Mouse (Mus musculus): ENCODE measurements around the gene Treml4.
"Not testable (repeated sequence)": the region's sequence is repeated elsewhere in the genome, so short reads cannot be mapped to it uniquely, and the experiment has no call there.

The Treml4 gene

GRCm38 (mm10) chr17:48275736-48276135, 11.6 kb downstream of the Treml4 start:
- no peak for DNase-seq

GRCm38 (mm10) chr17:48278381-48278780, 14.3 kb downstream of the Treml4 start:
- no peak for DNase-seq

DNA sequence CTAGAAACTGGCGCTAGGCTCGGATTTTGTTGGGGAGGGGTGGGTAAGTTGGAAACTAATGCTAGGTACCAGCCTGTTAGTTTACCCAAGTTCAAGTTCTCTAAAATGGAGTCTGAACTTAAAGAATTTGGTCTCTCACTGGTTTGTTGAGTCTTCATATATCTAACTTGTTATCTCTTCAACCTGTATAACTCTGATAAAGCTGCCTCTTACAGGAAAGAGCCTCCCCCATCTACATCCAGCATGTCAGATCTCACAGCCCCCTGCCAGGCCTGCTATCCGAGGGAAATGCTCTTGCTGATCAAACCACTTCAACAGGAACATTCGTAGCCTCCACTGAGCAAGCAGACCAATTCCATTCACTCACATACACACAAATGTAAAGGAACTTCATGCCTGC, 14.9 kb downstream of the Treml4 start:
- DNase-seq: no peak

- no peak for DNase-seq
Measured at GRCm38 (mm10) chr17:48280943-48281738, 17.0 kb downstream of the Treml4 start.

DNA sequence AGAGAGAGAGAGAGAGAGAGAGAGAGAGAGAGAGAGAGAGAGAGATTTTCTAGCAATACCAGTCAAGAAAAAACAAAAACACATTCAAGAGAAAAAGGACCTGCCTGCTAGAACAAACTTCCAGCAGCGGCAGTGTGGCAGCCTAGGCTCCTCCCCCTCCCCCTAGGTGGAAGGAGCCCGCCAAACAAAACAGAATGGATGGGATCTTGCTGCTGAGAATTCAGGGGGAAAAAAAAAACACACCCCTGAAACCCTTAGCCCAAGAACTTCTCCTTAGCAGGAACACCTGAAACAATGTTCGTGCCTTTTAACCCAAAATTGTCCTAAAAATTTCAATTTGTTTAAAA, 17.6 kb downstream of the Treml4 start:
- no peak for DNase-seq

- no peak for DNase-seq
Measured at GRCm38 (mm10) chr17:48286765-48287164, 22.7 kb downstream of the Treml4 start.

DNA sequence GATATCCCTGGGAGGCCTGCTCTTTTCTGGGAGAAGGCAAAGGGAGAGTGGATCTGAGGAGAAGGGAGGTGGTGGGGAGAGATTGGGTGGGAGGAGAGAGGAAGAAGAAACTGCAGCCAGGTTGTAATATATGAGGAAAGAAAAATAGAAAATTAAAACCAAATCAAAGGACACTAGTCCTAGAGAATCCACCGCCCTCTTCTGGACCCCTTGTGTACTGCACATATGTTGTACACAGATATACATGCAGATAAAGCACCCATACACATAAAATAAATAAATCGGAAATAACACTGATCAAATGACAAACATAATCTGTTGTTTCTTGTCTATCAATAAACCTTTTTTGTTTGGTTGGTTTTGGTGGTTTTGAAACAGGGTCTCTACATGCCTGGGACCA, 23.2 kb downstream of the Treml4 start:
- DNase-seq: no peak

DNA sequence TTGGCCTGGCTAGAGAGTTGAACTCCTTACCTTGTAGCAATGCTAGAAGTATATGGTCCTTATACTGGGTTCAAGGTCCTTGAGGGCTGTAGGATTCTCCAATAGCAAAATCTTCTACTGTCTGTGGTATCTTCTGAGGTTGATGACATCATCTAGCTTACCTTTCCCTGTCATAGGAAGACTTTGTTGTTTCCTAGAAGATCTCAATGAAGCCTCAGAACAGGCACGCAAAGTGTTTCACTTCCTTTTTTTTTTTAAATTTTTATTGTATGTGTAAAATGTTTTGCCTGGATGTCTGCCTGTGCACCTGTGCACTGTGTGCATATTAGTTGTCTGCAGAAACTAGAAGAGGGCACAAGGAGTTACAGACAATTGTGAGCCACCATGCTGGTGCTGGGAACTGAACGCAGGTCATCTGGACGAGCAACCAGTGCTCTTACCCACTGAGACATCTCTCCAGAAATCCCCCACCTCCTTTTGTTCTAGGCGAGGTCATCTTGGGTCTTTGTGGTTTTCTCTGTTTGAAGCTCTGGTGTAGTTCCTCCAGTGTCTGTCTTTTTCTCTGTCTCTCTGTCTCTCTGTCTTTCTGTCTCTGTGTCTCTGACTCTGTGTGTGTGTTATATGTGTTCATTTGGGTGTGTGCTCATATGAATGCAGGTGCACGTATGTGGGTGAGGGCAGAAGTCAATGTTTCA, 29.6 kb downstream of the Treml4 start:
- no peak for DNase-seq

GRCm38 (mm10) chr17:48299203-48299602, 35.1 kb downstream of the Treml4 start, which contains the start of gene Treml2:
Treml2 (plus strand) TSS chr17:48299498.
- no peak for DNase-seq

DNA sequence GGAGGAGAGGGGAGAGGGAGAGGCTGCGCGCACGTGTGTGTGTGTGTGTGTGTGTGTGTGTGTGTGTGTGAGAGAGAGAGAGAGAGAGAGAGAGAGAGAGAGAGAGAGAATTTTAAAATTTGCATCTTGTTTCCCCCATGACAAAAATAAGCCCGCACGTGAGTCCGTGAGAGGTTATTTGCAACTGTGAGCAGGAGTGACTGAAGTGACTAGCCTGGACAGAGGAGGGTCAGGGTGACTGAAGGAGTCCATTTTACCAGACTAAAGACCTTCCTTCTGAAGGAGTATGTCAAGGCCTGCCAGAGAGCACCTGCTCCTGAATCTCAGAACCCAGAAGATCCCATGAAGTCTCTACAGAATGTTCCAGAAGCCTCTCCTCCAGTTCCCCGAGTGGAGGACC, 35.7 kb downstream of the Treml4 start:
- no peak for DNase-seq

DNA sequence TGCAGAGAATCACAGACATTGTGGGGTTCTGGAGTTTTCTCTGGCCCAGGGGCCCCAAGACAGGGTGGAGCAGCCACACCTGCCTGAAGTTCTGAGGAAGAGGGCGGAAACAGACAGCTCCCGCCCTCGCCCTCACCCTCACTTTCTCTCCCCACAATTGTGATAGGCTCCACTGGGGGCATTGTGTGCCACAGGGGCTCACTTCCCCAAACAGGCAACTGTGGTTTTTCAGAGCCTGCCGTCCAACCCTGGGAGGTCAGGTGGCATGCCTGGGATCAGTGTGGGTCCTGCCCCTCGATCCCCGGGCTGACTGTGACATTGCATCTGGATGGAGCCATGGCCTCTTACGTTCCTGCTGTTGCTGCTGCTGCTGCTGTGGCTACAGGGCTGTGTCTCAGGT, 36.1 kb downstream of the Treml4 start:
- DNase-seq: no peak

DNA sequence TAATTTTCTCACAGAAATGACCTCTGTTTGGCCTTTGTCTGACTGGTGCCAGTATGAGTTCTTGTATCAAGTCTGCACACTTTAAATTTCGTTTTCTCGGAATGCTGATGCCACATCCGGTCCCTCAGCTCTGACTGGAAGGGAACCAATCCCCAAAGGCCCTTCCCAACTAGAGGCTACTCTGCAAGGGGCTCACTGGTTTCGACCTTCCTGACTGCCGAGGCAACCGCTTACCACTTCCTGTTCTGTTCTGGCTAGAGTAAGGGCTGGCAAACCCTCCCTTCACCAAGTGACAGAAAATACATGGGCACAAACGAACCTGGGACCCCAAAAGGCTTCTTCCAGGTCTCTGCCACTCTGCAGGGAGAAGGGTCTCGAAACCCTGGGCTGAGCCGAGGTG, 36.8 kb downstream of the Treml4 start:
- DNase-seq: no peak

- no peak for DNase-seq
Measured at GRCm38 (mm10) chr17:48301792-48302191, 37.7 kb downstream of the Treml4 start.

DNA sequence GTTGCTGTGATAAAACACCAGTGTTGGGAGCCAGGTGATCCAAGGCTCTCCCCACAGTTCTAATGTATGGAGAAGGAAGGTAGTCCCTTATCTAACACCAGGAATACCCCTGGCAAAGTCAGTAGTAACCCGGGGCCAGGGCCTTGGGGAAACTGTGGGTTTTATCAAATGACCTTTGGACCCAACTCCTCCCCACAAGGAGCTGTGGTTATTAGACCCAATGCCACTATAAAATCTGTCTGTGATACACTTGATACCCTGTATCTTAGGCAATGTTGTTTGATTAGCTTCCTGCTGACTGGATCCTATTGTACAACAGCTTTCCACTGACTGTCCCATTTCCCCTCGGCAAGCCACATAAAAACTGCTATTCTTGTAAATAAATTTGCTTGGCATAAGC, 48.0 kb downstream of the Treml4 start:
- DNase-seq: no peak

GRCm38 (mm10) chr17:48315905-48316579, 51.9 kb downstream of the Treml4 start, which contains the start of gene B430306N03Rik:
B430306N03Rik (plus strand) TSS chr17:48316141.
- not testable (repeated sequence) for DNase-seq

- no peak for DNase-seq
Measured at GRCm38 (mm10) chr17:48318686-48319085, 54.6 kb downstream of the Treml4 start.

- no peak for DNase-seq
Measured at GRCm38 (mm10) chr17:48321279-48321678, 57.2 kb downstream of the Treml4 start.

- DNase-seq: no peak
Measured at GRCm38 (mm10) chr17:48323236-48323635, 59.1 kb downstream of the Treml4 start.

GRCm38 (mm10) chr17:48324258-48324657, 60.2 kb downstream of the Treml4 start:
- DNase-seq: no peak
